Mouse (Mus musculus) lung, postnatal 36 days (tissue): Measurements from ENCODE around the gene Esr1.

ENCODE experiments used
- DNase-seq: peaks from one replicate; pipeline ENCODE4 v3.0.0; 2022; ENCODE audit warnings: mixed read lengths

Esr1 gene

DNA sequence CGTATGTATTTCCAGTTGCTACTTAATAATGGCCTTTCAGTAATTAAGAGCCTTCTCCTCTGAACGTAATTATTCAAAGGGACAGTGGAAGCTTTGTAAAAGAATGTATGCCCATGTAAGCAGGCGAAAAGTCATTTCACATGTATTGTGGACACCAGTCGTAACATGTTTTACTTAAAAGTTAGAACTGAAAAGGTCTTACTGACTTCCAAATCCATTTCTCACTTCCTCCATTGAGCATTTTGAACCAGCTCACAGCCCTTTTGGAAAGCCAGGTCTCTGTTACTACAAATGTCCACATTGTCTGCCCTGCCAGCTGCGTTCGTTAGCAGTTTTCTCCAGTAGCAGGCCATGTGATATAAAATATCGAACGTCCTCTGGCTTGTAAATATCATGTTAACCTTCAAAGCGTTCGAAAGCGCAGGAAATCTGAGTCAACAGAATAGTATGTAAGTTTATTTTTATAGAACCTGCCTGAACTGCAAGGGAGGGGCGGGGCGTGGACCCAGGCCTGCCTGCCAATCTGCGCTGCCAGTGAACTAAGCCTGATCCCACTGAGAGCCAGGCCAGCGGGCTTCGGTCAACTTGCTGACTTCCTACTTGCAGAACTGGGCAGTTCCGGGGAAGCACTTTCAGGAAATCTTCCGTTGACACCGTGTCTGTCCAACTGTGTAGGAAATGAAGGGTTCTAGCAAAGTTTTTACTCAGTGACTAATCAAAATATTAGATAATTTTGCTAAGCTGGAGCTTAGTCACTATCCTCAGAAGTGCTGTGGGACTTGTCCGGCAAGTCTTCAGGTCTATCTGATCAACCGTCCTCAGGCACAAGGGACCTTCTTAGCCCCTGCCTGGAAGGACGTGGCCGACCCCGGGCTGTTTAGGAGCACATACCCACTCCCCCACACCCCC, 9.5 kb downstream of the Esr1 start:
- DNase-seq: peak; percentile 54

DNA sequence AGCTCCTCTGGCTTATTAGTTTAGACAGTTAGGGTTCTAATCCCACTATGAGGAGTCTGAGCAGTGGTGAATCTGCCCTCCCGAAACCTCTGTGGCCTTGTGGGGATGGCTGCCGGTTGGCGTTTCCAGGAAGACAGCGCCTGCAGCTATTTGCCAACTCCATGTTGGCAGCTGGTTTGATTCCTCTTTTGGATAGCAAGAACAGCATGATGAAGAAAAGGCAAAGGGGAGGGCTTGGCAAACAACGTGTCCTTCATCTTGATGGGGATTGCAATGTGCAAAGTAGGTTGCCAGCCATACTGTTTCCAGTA, 10.1 kb downstream of the Esr1 start:
- DNase-seq: no peak

DNA sequence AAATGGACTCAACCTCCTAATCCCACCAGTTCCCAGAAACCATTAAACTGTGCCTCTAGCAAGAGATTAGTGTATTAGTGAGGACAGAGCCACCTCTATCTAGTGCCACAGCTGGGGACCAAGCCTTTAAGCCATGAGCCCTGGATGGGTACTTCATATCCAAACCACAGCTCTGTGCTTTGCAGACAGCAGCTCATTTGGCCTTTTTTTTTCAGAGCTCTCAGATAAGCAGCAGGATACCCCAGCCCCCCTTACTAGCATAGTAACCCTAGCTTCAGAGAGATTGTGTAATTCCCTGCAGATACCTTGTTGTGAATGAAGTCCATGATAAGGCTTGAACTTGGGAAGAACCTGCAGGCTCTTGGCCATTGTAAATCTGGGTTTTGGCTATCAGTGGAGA, 11.9 kb downstream of the Esr1 start:
- no peak for DNase-seq

DNA sequence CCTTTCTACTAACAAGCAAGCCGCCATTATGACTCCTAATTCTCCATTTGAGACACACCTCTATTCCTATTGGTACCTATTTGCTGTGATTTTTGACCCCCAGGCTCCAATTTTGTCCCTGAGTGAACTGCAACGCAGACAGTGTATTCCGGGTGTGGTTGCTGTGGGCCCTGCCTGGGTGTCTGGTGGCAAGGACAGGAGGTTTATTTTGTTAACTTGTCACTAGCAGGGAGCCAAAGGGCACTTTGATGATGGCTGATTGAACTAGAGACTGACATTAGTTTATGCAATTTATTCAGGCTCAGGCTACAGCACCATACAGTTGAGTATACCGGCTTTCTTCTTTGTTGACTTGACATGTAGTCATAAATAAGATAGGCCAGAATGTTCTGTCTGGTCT, 13.2 kb downstream of the Esr1 start:
- DNase-seq: no peak

DNA sequence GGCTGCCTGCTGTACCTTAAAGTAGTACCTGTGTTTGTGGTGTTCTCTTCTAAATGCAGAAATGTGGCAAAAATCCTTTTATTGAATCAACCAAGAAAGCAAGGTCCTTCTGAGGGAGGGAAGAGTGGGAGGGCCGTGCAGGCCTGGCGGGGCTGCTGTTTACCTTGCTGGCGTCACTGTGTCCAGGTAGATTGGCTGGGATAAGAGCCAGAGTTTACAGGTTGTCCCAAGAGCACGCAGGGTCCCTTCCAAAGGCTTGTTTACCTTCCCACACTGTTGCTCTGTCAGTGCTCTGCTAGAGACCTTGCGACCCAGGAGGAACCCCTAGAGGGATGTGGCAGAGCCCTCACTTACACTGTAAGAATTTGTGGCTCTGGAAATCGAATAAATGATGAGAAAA, 13.9 kb downstream of the Esr1 start:
- DNase-seq: no peak

DNA sequence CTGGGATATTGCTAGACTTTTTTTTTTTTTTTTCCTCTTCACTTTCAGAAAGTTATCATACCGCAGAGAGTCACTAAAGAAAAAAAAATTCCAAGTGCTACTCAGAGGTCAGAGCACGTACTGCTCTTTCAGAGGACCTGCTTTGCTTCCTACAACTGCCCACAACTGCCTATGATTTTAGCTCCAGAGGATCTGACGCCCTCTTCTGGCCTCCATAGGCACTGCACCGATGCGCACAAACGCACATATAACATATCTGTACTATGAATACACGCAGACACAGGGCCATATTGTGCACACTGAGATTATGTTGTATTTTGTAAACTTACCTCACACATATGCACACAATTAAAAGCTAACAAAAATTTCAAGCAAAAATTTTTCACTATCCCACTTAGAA, 15.0 kb downstream of the Esr1 start:
- no peak for DNase-seq

DNA sequence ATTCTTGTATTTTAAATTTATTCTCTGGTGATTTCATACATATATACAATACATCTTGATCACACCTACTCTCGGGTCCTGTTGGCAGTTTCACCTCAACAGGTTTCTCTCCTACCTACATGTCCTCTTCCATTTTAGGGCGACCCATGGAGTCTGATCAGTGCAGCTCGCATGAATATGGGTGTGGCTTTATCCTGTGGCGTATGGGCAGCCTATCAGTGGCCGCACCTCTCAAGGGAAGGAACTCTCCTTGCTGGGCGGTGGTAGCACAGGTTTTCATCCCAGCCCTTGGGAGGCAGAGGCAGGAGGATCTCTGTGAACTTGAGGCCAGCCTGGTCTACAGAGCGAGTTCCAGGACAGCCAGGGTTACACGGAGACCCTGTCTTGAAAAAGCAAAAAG, 15.6 kb downstream of the Esr1 start:
- DNase-seq: no peak

DNA sequence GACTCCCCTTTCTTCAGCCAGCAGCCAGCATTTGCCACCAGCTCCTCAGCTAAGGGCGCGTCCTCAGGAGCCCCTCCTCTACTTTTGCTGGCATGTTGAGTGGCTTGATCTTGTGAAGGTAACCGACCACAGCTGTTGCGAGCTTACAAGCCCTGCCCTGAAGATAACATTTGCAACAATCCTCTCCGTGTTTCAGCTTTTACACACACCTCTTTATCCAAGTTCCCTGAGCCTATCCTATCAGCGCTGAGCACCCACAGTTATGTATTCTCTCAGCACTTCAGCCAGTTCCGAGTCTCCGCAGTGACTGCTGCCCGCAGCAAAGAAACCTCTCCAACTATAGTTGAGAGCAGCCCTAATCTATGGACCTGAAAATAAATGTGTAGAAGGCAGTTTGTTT, 16.0 kb downstream of the Esr1 start:
- DNase-seq: no peak

DNA sequence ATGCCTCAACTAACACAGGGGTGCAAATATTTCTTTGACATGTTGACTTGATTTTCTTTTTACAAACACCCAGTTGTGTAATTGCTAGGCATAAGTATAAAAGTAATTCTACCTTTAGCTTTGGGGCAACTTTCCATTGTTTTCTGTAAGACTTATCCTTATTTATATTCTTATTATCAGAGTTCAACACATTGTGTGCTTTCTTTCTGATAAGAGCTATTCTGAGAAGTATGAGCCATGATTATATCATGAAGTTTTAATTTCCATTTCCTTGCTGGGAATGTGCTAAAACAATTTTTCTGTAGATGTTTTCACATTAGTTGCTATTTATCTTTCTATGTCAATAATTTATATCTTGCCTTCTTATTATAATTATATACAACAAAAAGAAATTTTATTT, 17.9 kb downstream of the Esr1 start:
- DNase-seq: no peak

DNA sequence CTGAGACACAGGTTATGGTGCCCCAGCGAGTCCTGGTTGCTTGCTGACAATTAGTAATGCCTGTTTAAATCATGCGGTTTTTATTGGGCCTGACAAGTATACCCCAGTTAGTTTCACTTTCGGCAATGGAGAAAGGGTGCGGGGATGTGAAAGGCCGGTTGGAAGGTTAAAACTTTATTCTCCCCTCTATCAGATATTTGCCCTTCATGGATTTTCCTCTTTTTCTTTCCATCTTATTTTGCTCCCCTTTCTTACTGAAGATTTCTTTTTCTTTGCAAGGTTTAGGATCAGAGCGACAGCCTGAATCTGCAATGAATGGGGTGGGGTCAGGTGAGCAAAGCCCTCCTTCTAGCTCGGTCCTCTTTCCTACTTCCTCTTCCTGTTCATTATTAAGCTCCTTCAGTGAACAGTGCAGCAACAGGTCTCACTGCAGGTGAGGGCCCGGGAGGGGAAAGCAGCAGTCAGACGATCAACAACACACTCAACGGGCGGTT, 20.9 kb downstream of the Esr1 start:
- no peak for DNase-seq

DNA sequence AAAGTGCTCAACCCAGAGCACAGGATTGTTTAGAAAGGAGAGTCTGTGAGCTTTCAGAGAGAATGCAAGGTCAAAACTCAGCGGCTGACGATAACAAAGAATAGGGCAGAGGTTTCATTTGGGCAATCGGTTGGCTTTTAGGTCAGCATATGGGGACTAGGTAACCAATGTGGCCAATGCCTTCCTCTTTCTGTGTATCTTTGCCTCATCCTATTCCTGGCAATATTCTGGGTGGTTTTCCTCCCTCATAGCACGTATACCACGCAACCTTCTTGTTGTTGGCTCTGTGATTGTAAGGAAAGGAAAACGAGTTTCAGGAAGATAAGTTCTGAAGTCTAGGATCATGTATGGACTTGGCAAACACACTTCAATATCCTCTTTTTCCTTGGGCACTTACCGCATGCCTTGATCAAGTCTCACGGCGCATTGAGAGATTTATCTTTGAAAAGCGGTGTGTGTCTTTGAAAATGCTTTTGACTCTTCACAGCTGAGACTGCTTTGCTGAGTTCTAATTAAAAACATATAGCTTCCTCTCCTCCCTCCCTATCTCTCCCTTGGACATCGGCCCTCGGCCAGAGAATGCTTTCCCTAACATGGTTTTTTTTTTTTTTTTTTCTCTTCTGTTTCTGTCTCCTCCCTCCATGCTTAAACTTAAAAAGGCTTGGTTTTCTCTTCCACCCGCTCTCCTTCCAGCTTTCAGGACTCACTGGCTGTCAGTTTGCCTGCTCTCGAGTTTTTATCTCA, 22.1 kb downstream of the Esr1 start:
- DNase-seq: no peak

DNA sequence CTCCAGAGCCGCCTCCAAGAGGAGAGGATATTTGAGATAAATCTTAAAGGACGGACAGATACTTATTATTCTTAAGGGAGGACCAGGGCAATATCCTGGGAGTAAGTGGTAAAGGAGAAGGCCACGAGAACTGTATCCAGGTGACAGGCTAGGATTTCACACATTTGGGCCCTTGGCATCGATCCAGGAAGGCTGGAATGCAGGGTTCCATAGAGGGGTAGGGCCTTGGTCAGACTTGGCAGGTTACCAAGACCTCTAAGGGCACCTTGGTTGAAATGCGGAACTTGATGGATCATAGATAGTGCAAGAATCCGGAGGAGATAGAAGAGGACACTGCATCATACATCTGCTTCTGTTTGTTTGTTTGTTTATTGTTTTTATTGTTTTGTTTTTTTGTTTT, 24.3 kb downstream of the Esr1 start:
- no peak for DNase-seq

DNA sequence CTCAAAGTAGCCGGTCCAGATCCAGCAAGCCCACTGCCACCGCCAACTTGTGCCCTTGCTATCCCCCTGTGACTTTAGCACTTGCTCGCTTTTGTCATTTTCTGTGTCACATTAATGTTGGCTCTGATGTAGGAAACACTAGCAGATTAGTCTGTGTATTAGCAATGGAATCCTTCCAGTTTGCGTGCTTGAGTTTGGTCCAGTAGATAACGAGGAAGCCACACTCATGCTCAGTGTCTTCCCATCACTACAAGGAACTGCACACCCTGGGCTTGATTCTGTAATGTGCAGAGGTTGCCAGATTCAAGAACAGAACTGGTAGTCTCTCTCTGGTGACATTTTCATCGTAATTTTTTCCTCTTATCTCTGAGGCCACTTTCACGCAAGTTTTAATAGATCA, 34.7 kb downstream of the Esr1 start:
- DNase-seq: no peak

DNA sequence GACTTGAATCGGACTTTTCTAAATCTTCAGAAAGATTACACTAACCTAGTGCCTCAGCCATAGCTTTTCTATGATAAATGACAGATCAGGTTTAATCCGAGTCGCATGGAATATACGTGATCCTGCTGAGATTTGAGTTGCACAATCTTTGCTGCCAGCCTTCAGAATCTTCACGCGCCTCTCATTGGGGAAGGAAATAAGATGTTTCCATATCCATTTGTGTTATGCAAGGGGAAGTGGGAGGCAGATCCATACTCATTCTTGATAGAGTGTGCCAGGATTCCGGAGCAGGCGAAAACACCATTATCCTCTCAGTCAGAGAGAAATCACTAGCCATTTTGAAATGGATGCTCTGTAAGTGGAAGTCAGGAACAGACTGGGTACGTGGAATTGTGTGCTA, 35.5 kb downstream of the Esr1 start:
- no peak for DNase-seq

DNA sequence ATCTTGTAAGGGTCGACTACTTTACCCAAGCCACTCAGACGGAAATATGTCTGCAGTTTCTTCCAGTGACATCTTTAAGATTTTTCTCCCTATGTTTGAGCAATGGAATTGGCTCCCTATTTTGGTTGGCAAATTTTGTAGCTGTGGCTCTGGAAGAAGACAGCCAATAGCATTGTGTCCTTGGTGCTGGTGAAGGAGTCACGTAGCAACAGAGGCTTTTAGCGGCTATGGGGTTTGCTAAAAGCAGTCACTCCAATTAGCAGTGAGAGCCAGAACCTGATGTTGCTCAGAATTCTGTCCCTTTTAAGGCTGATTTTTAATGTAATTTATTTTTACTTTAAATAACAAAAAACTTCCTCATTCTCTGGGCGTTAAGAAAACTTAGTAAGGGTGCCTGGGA, 54.0 kb downstream of the Esr1 start:
- DNase-seq: no peak

DNA sequence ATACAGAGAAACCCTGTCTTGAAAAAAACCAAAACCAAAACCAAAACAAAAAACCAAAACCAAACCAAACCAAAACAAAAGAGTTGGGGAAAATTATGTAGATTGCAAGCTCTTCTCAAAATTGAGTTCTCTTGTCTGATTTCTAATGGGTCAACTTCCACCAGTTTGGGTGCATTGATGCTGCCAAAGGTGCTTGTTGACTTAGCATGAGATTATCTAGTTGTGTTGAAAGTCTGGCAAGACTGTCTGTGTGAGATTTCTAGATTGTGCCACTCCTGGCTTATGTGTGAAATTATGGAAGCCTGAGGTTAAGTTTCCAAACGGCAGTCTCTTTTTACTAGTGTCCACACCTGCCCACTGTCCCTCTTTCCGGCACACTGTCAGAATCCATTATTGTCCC, 55.6 kb downstream of the Esr1 start:
- no peak for DNase-seq

DNA sequence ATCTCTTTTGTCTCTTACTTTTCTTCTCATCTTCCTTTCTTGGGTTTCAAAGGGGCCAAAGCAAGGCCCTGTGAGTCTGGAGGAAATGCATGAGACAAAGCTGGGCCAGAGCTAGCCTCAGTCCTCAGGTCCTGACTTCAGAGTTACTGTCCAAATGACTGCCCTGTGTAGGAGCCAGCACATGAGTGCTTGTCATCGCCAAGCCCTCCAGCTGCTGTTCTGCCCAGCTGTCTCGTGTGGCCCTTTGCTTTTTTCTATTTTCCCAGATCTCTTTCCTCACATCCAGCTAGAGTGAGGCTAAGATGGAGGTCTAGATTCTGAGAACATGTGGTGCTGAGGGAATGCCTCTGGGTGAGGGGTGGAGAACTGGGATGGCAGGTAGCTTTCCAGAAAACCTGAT, 58.7 kb downstream of the Esr1 start:
- DNase-seq: peak; percentile 3

DNA sequence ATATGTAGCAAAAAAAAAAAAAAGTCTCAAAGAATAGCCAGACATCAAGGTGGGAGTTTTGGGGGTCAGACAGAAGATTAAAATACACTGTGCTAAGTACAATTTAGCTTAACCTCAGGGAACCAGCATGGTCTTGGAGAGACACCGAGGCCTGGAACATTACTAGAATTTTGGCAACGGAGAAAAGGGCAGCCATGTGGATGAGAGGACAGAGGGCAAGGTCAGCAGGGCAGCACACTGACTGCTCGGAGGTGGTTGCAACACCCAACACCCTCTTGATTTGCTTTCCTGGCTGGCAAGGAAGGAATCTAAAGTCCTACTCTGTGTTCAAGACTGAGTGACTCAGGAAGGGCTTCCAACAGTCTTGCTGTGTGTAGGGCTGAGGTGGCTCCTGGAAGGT, 60.5 kb downstream of the Esr1 start:
- DNase-seq: peak; percentile 19

DNA sequence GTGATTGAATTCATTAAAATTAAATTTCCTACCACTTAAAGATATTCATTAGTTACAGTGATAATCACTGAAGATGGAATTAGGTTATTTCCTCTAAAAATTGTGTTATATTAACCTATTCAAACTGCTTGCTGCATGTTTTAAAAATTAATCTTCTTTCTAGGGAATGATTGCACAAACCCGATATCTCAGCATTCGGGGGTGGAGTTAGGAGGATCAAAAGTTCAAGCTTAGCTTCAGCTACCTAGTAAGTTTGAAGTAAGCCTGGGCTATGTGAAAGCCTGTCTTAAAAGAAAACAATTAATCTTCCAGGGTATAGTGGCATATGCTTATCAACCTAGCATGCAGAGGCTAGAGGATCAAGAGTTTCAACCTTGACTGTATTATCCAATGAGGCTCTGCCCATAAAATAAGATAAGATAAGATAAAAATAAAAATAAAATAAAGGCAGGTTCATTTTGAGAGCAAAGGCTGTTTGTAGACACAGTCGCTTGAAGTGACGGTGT, 62.0 kb downstream of the Esr1 start:
- no peak for DNase-seq

DNA sequence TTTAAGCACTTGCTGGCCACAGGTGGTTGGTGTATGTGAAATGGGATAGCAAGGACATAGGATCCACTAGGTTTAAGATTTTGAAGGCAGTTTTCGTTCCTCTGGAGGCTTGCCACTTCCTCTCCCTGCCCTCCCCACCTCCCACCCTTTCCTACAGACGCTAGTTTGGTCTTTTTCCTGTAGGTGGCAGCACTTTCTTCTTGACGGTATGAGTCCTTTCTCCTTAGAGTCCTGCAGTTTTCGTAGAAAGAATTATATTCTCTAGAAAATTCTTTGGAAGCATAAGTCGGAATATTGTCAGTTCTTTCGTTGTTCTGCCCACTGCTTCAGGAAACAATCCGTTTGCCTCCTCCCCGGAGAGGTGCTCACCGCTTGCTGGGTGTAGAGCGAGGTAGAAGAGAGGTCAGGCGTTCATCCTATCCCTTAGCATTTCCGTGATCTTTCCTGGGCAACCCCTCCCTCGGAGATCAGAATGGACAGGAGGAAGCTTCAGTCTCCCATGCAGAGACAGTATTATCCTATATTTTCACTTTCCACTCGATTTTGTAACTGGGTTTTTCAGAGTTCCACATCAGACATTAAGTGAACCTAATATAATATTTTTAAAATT, 63.7 kb downstream of the Esr1 start:
- peak; percentile 49 for DNase-seq

DNA sequence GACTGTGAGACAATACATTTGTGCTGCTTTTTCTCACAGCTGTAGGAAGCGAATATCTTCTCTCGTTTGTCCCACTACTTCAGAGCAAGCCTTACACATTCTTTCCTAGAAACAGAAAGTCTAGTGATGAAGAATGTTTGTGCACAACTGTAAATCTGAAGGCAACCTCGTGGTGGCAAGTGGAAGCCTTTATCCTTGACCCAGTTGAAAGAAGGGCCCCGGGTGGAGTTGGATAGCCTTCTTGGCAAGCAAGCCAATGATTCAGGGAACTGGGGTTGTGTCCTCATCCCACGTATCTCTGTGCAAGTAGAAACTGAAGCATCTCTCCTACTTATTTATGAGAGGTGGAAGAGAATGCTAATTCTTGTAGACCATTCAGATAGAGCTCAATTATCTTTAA, 71.7 kb downstream of the Esr1 start:
- no peak for DNase-seq

DNA sequence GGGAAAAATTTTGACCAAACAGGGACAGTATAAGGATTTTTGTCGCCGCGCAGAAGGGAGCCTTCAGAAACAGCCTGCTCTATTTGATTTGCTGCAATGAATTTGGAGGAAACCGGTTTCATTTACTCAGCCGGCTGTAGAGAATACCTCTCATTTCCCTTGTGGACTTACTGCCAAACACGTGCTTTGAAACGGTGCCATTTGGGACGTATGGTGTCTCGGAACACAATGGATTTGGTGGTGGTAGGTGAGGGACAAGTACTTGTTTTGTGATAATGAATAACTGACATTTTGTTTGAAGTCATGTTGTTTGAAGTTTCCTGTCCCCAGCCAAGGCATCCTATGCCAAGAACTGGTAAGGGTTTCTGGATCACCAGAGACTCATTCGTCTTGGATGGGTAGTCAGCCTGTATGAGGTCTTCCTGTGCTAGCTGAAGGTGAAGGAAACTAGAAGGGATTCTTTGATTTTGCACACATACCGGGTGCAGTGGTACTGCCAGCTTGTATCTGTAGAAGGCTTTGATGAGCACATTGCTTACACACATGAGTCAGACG, 72.4 kb downstream of the Esr1 start:
- no peak for DNase-seq

DNA sequence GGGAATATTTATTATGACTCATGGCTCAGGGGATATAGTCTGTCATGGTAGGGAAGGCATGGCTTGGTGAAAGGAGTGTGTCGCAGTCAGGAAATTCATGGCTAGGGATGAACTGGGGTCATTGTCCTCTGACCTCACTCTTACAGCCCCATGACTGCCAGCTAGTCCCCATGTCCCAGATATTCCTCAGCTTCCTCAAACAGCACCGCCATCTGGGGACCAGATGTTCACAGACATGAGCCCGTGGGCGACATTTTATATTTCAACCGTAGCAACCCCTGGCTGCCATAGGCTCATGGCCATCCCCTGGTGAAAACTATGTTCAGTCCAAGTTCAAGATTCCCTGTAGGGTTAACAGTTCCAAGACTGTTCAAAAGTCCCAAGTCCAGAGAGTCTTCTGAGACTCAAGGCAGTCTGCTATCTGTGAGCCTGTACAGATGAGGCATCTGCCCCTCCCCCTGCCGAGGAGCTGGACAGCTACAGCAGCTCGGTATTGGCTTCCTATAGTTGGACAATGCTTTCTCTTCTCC, 83.0 kb downstream of the Esr1 start:
- DNase-seq: no peak
